Mouse (Mus musculus): ENCODE measurements around the gene Snx4.
"Not testable (repeated sequence)": the region's sequence is repeated elsewhere in the genome, so short reads cannot be mapped to it uniquely, and the experiment has no call there.

Gene Snx4

DNA sequence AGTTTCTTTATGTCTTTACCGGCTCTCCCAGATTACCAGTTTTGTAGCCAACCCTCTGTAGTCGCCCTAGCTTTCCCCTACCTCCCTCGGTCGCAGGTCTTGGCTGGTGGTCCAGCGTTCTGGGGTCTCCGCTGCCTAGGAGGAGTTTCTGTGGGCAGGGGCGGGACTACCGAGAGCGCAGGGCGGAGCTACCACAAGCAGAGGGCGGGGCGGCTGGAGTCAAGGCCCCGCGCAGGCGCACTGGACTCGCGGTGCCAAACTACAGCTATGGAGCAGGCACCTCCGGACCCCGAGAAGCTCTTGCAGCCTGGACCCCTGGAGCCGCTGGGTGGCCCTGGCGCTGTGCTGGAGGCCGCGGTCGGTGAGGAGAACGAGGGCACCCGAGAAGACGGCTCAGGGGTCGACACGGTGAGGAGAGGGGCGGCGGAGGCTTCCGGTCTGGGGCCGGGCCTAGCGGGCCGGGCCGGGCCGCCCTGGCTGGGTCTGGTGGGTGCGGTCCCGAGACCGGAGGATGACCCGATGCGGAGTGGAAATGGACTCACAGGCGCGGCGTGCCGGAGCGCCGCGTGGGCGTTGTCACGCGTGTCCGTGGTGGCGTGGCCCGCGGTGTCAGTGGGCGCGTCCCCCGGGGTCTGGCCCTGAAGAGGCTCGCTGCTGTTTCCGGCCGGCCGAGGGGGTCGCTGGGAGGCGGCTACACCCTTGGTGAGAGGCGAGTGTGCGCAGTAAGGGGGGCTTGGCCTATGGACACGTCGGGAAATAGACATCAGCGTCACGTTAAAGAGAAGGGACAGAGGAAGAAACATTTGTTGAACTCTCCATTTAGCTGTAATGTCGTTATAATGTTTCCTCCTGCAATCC, at the start of gene Snx4:
Gene Snx4 (plus strand): TSS at position 249 of the 858 bp plus-strand sequence.
- in situ Hi-C loops (cut with MboI; ENCODE audit: low pct_unique_long_range_greater_than_20kb in 1 of 2, low sequenced_read_pairs in 2 of 2, unreplicated experiment in 1 of 2) = no loop called here

DNA sequence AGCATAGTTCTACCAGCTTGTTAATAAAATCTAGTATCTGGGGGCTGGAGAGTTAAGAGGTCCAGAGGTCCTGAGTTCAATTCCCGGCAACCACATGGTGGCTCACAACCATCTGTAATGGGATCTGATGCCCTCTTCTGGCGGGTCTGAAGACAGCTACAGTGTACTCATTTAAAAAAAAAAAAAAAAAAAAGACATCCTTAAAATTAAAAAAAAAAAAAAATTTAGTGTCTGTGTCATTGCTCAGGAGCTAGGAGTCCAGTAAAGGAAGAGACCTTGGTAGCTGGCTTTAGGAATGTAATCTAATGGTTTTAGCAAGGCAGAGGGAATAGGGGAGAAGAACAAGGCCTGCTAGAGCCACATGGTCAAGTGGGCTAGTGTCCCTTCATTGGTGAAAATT, 40.4 kb upstream of the Snx4 start:
- in situ Hi-C loops (cut with MboI; ENCODE audit: low pct_unique_long_range_greater_than_20kb in 1 of 2, low sequenced_read_pairs in 2 of 2, unreplicated experiment in 1 of 2) = no loop called here

- in situ Hi-C loops (cut with MboI; ENCODE audit: low pct_unique_long_range_greater_than_20kb in 1 of 2, low sequenced_read_pairs in 2 of 2, unreplicated experiment in 1 of 2) = no loop called here
Measured at GRCm38 (mm10) chr16:33216313-33217003, 34.8 kb upstream of the Snx4 start.

DNA sequence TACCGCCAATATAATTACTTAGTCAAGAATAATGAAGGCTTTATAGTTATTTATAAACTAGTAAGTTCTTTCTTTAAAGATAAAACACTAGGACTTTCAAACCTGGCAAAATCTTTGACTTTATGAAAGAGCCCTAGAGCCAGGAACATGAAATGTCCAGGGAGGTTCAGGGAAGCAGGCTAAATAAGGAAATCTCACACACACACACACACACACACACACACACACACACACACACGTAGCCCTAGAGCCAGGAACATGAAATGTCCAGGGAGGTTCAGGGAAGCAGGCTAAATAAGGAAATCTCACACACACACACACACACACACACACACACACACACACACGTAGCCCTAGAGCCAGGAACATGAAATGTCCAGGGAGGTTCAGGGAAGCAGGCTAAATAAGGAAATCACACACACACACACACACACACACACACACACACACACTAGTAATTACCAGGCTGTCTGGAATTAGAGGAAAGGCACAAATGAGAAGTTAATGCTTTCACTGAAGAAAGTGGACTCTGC, 33.6 kb upstream of the Snx4 start:
- in situ Hi-C loops (cut with MboI; ENCODE audit: low pct_unique_long_range_greater_than_20kb in 1 of 2, low sequenced_read_pairs in 2 of 2, unreplicated experiment in 1 of 2) = not testable (repeated sequence)

- in situ Hi-C loops (cut with MboI; ENCODE audit: low pct_unique_long_range_greater_than_20kb in 1 of 2, low sequenced_read_pairs in 2 of 2, unreplicated experiment in 1 of 2) = no loop called here
Measured at GRCm38 (mm10) chr16:33222482-33222881, 28.8 kb upstream of the Snx4 start.

DNA sequence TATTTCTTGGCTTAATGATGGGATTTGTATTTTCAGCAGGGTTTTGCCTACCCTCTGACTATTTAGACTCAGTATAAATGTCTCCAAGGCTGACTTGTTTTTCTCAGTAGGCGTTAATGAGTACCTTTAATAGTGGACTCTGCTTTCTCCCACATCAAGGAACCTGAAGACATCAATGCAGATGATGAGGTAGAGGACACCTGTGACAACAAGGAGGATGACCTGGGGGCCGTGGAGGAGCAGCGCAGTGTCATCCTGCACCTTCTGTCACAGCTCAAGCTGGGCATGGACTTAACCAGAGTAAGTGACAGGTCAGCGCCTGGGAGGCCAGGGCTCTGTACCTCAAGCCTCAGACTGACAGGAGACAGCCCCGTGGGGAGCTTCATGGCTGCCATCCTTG, 26.9 kb upstream of the Snx4 start:
- in situ Hi-C loops (cut with MboI; ENCODE audit: low pct_unique_long_range_greater_than_20kb in 1 of 2, low sequenced_read_pairs in 2 of 2, unreplicated experiment in 1 of 2) = no loop called here

GRCm38 (mm10) chr16:33234128-33234527, 17.1 kb upstream of the Snx4 start:
- in situ Hi-C loops (cut with MboI; ENCODE audit: low pct_unique_long_range_greater_than_20kb in 1 of 2, low sequenced_read_pairs in 2 of 2, unreplicated experiment in 1 of 2) = no loop called here

DNA sequence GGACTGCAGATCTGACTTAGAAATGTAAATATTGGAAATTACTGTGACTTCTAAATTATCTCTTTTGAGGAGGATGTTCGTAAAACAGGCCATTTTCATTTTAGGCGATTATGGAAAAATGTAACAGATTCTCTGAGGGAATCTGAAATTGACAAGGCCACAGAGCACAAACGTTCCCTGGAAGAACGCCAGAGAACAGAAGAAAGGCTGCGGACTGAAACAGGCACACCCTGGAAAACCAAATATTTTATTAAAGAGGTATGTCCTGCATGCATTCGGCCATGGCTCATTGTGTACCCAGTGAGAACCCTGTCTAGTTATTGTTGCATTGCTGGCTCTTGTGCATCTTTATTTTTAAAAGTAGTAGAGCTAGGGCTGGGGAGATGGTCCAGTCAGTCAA, 15.1 kb upstream of the Snx4 start:
- in situ Hi-C loops (cut with MboI; ENCODE audit: low pct_unique_long_range_greater_than_20kb in 1 of 2, low sequenced_read_pairs in 2 of 2, unreplicated experiment in 1 of 2) = no loop called here

- in situ Hi-C loops (cut with MboI; ENCODE audit: low pct_unique_long_range_greater_than_20kb in 1 of 2, low sequenced_read_pairs in 2 of 2, unreplicated experiment in 1 of 2) = no loop called here
Measured at GRCm38 (mm10) chr16:33239305-33239704, 11.9 kb upstream of the Snx4 start.

DNA sequence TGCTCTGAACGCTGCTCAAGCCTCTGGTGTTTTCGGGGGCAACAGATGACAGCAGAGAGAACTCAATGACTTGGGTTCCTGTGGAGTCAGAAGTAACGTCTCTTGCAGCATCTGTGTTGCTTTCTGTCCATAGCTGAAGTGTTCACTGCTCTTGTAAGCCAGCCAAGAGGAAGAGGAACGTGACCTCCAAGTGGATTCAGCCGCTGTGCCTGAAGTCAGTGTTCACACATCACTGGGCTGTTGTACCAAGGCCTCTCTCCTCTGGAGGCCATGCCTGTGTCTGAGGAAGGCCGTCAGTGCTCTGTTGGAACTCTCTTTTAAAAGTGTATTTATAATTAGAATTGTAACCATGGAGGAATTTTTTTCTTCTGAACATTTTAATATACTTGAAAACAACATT, 9.2 kb upstream of the Snx4 start:
- in situ Hi-C loops (cut with MboI; ENCODE audit: low pct_unique_long_range_greater_than_20kb in 1 of 2, low sequenced_read_pairs in 2 of 2, unreplicated experiment in 1 of 2) = no loop called here

DNA sequence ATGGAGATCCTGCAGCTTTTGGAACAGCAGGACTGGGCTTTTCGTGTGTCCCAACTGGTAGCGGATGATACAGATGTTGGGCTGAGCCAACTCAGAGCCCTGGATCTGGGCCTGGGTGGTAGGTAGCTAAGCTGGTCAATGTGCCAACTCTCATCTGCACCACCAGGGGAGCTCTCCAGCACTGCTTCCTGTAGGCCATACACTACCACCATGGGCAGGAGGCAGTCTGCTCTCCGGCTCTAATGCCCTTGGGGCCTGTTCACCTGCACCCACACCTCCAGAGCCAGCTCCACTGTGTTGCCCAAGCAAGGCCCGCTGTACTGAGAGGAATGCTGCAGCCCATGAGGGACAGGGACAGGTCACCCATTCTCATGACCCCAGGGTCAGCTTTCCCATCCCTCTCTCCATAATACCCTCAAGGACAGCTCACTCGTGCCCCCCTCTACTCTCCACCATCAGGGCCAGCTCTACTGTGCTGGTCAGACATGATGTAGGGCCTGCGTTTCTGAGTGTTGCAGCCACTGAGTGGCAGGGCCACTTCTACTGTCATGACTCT, 7.0 kb upstream of the Snx4 start:
- in situ Hi-C loops (cut with MboI; ENCODE audit: low pct_unique_long_range_greater_than_20kb in 1 of 2, low sequenced_read_pairs in 2 of 2, unreplicated experiment in 1 of 2) = no loop called here

- in situ Hi-C loops (cut with MboI; ENCODE audit: low pct_unique_long_range_greater_than_20kb in 1 of 2, low sequenced_read_pairs in 2 of 2, unreplicated experiment in 1 of 2) = no loop called here
Measured at GRCm38 (mm10) chr16:33244933-33245470, 6.2 kb upstream of the Snx4 start.

GRCm38 (mm10) chr16:33246526-33246925, 4.7 kb upstream of the Snx4 start:
- in situ Hi-C loops (cut with MboI; ENCODE audit: low pct_unique_long_range_greater_than_20kb in 1 of 2, low sequenced_read_pairs in 2 of 2, unreplicated experiment in 1 of 2) = no loop called here

DNA sequence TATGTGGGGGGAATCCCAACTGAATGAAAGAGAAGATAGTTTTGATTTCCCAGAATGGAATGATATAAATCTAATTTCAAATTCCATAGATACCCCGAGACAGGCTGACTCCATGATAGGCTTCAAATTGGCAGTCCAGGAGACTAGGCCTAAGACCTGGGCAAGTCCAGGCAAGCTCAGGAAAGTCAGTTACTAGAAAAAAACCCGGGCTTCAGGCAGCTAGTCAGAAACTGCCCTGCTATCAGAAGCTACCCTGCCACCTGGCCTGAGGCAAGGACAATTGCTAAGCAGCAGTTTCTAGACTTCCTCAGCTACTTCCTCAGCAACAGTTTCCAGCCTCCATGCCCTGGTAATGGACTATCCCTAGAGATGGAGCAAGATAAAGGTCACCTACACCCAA, 4.2 kb upstream of the Snx4 start:
- in situ Hi-C loops (cut with MboI; ENCODE audit: low pct_unique_long_range_greater_than_20kb in 1 of 2, low sequenced_read_pairs in 2 of 2, unreplicated experiment in 1 of 2) = no loop called here

- in situ Hi-C loops (cut with MboI; ENCODE audit: low pct_unique_long_range_greater_than_20kb in 1 of 2, low sequenced_read_pairs in 2 of 2, unreplicated experiment in 1 of 2) = no loop called here
Measured at GRCm38 (mm10) chr16:33250651-33251120, 556 bp upstream of the Snx4 start.

- in situ Hi-C loops (cut with MboI; ENCODE audit: low pct_unique_long_range_greater_than_20kb in 1 of 2, low sequenced_read_pairs in 2 of 2, unreplicated experiment in 1 of 2) = no loop called here
Measured at GRCm38 (mm10) chr16:33255601-33256000, 4.4 kb downstream of the Snx4 start.

GRCm38 (mm10) chr16:33258530-33258929, 7.3 kb downstream of the Snx4 start:
- in situ Hi-C loops (cut with MboI; ENCODE audit: low pct_unique_long_range_greater_than_20kb in 1 of 2, low sequenced_read_pairs in 2 of 2, unreplicated experiment in 1 of 2) = no loop called here

GRCm38 (mm10) chr16:33259824-33260223, 8.6 kb downstream of the Snx4 start:
- in situ Hi-C loops (cut with MboI; ENCODE audit: low pct_unique_long_range_greater_than_20kb in 1 of 2, low sequenced_read_pairs in 2 of 2, unreplicated experiment in 1 of 2) = no loop called here

DNA sequence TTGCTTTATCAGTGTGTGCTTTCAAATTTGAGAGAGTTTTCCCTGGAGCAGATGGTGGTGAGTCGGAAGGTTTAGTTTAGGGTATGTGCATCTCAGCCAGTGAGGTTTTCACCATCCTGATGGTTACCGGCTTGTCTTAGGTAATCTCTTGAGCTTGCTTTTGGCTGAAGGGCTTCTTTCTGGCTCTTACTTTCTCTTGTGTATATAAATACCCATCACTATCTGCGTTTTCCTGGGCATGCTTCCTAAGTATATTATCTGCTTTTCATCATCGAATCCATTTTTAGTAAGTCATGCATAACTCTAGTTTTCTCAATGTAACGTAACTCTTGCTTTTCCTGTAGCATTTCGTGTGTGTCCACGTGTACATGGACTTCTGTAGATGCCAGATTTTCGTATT, 9.6 kb downstream of the Snx4 start:
- in situ Hi-C loops (cut with MboI; ENCODE audit: low pct_unique_long_range_greater_than_20kb in 1 of 2, low sequenced_read_pairs in 2 of 2, unreplicated experiment in 1 of 2) = no loop called here
